ENCODE assay signal across 29 mouse cellular contexts in the genomic region with DNA sequence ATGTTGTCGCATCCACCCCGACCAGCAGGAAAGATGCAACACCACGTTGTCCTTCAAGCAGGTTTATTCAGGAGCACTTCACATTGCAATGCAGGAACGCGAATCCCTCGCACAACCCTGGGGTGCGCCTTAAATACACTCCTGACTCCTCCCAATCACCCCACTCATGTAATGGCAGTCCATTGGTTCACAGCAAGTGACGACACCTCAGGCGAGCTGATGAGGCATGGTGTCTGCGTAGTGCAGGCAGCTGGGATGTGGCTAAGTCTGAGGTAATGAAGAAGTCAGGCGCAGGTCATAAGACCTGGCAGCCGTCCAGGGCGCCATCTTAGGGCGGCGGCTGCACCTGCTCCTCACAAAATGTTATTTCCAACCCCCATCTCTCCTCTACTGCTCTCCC.
A peak's percentile ranks its signal among the peaks of the same experiment; 100 is the strongest.
DNase-seq lines count a peak whose midpoint lies in the region; ATAC-seq and TF ChIP-seq lines count a peak whose summit lies in the region.
"Had no signal": no experiment of that assay in that cellular context is flagged by ENCODE, and none has a peak within 500 bp of the region (broad histone marks: within the 10 kb centered on the region; RNA-seq: fewer than 3 reads in every experiment).

No protein-coding gene starts in this region.

- H3K36me3 ChIP-seq in ES-E14 (ENCODE audit: control insufficient read depth, insufficient read depth, low read length, poor library complexity, severe bottlenecking) = no peaks in the 10 kb centered on the region
- no peaks in the 10 kb centered on the region for H3K36me3 ChIP-seq in midbrain, embryonic 10.5 days
- no peaks in the 10 kb centered on the region for H3K36me3 ChIP-seq in stomach, postnatal 0 days (ENCODE audit: control insufficient read depth, insufficient read depth, low read length)
- H3K36me3 ChIP-seq: embryonic facial prominence, embryonic 10.5 days; embryonic facial prominence, embryonic 13.5 days; forebrain, embryonic 12.5 days; forebrain, embryonic 15.5 days; heart, embryonic 12.5 days; heart, embryonic 15.5 days; hindbrain, embryonic 10.5 days; hindbrain, embryonic 15.5 days had no signal

- no peak overlapping the region for H3K4me3 ChIP-seq in ES-E14 (ENCODE audit: insufficient read depth in 1 of 2, low read depth in 1 of 2, low read length in 2 of 2, poor library complexity in 1 of 2, severe bottlenecking in 1 of 2)
- H3K4me3 ChIP-seq in midbrain, embryonic 10.5 days = no peak overlapping the region
- H3K4me3 ChIP-seq in stomach, postnatal 0 days (ENCODE audit: low read depth, low read length) = no peak overlapping the region
- H3K4me3 ChIP-seq: embryonic facial prominence, embryonic 10.5 days; embryonic facial prominence, embryonic 13.5 days; erythroblast, embryonic 14.5 days; forebrain, embryonic 12.5 days; forebrain, embryonic 15.5 days; heart, embryonic 12.5 days; heart, embryonic 15.5 days; hindbrain, embryonic 10.5 days; hindbrain, embryonic 15.5 days had no signal

- no peaks in the 10 kb centered on the region for H3K4me1 ChIP-seq in ES-E14 (ENCODE audit: control insufficient read depth in 2 of 2, insufficient read depth in 2 of 2, low read length in 2 of 2, poor library complexity in 1 of 2)
- no peaks in the 10 kb centered on the region for H3K4me1 ChIP-seq in midbrain, embryonic 10.5 days
- no peaks in the 10 kb centered on the region for H3K4me1 ChIP-seq in stomach, postnatal 0 days (replicated peaks; ENCODE audit: control insufficient read depth, insufficient read depth)
- H3K4me1 ChIP-seq: embryonic facial prominence, embryonic 10.5 days; embryonic facial prominence, embryonic 13.5 days; forebrain, embryonic 12.5 days; forebrain, embryonic 15.5 days; heart, embryonic 12.5 days; heart, embryonic 15.5 days; hindbrain, embryonic 10.5 days; hindbrain, embryonic 15.5 days had no signal

- peak; percentile 2 for DNase-seq in left cerebral cortex, postnatal 4 days
- no peak for DNase-seq in left cerebral cortex, postnatal 36 days (ENCODE audit: low spot score in 2 of 2)
- DNase-seq in ES-E14 (ENCODE audit: low read depth, low spot score) = peak; percentile 7
- DNase-seq in ZHBTc4 (ENCODE audit: low read depth, low spot score) = peak; percentile 75
- DNase-seq in midbrain, embryonic 10.5 days (ENCODE audit: low spot score) = no peak
- no peak for DNase-seq in stomach, postnatal 0 days (ENCODE audit: low spot score)
- no peak for DNase-seq in cerebellum, adult 9-10 months
- DNase-seq: adrenal gland, adult 8-10 months; adrenal gland, postnatal 25 days; cerebellum, adult 11-12 months; cerebellum, adult 9-11 months; cerebellum, postnatal 36 days; embryo, embryonic 11 days; gastrocnemius, postnatal 25 days; heart, adult 18-20 months; heart, postnatal 10 days; heart, postnatal 36 days; kidney, adult 11 months had no signal

- no peaks in the 10 kb centered on the region for H3K9me3 ChIP-seq in ES-E14 (ENCODE audit: control insufficient read depth, insufficient read depth, low read depth, low read length)
- no peaks in the 10 kb centered on the region for H3K9me3 ChIP-seq in midbrain, embryonic 10.5 days (replicated peaks)
- no peaks in the 10 kb centered on the region for H3K9me3 ChIP-seq in stomach, postnatal 0 days (ENCODE audit: control insufficient read depth, low read length)
- H3K9me3 ChIP-seq: embryonic facial prominence, embryonic 10.5 days; forebrain, embryonic 12.5 days; forebrain, embryonic 15.5 days; heart, embryonic 15.5 days; hindbrain, embryonic 10.5 days; hindbrain, embryonic 15.5 days had no signal

- H3K4me2 ChIP-seq in stomach, postnatal 0 days (replicated peaks; ENCODE audit: low read depth) = no peak overlapping the region
- H3K4me2 ChIP-seq: embryonic facial prominence, embryonic 13.5 days; forebrain, embryonic 12.5 days; forebrain, embryonic 15.5 days; heart, embryonic 12.5 days; heart, embryonic 15.5 days; hindbrain, embryonic 15.5 days had no signal

- intact Hi-C loops in left cerebral cortex, postnatal 4 days (cut with DNase I) = no loop called here
- intact Hi-C loops in left cerebral cortex, postnatal 36 days (cut with DNase I) = no loop called here

- TF ChIP-seq CTCF in stomach, postnatal 0 days (IDR thresholded peaks at IDR 0.05; ENCODE audit: low read depth) = no peak

- WGBS in midbrain, embryonic 10.5 days = 90% methylated on average over 15 of the region's 15 CpGs
- WGBS in stomach, postnatal 0 days = 89% methylated on average over 15 of the region's 15 CpGs

- in situ Hi-C loops in ES-E14 (cut with MboI; ENCODE audit: low sequenced_read_pairs in 2 of 2, unreplicated experiment in 2 of 2) = no loop called here

- no peak overlapping the region for H3K9ac ChIP-seq in ES-E14 (ENCODE audit: insufficient read depth, low read depth, low read length, poor library complexity, severe bottlenecking)
- H3K9ac ChIP-seq in stomach, postnatal 0 days (ENCODE audit: low read length) = no peak overlapping the region
- H3K9ac ChIP-seq: embryonic facial prominence, embryonic 13.5 days; forebrain, embryonic 12.5 days; forebrain, embryonic 15.5 days; heart, embryonic 12.5 days; heart, embryonic 15.5 days; hindbrain, embryonic 15.5 days had no signal

- no peak overlapping the region for H3K27ac ChIP-seq in ES-E14 (ENCODE audit: insufficient read depth, low read depth, low read length, poor library complexity, severe bottlenecking)
- H3K27ac ChIP-seq in midbrain, embryonic 10.5 days (replicated peaks) = no peak overlapping the region
- H3K27ac ChIP-seq in stomach, postnatal 0 days (replicated peaks) = no peak overlapping the region
- H3K27ac ChIP-seq: embryonic facial prominence, embryonic 10.5 days; embryonic facial prominence, embryonic 13.5 days; forebrain, embryonic 12.5 days; forebrain, embryonic 15.5 days; heart, embryonic 15.5 days; hindbrain, embryonic 10.5 days; hindbrain, embryonic 15.5 days had no signal

- H3K27me3 ChIP-seq in midbrain, embryonic 10.5 days (ENCODE audit: low read depth, poor library complexity, severe bottlenecking) = no peaks in the 10 kb centered on the region
- H3K27me3 ChIP-seq in stomach, postnatal 0 days (ENCODE audit: control insufficient read depth, insufficient read depth, low read length) = no peaks in the 10 kb centered on the region
- H3K27me3 ChIP-seq: embryonic facial prominence, embryonic 13.5 days; forebrain, embryonic 12.5 days; forebrain, embryonic 15.5 days; heart, embryonic 12.5 days; heart, embryonic 15.5 days; hindbrain, embryonic 15.5 days; Patski had no signal

- TF ChIP-seq EP300 in stomach, postnatal 0 days (optimal IDR thresholded peaks at IDR 0.05) = no peak

- ATAC-seq in stomach, postnatal 0 days (ENCODE audit: low FRiP score, low TSS enrichment) = no peak
- ATAC-seq: activated CD4-positive, CD25-positive, alpha-beta regulatory T cell, adult 4 months; forebrain, embryonic 15.5 days; Patski had no signal

TF ChIP-seq in ES-E14, 5 proteins besides CTCF, POLR2A, EP300 and RAD21:
- TF ChIP-seq ZC3H11A (IDR thresholded peaks at IDR 0.05; ENCODE audit: borderline replicate concordance, low read depth, low read length) (no peak), HCFC1 (IDR thresholded peaks at IDR 0.05; ENCODE audit: borderline replicate concordance, insufficient read depth, low read length) (no peak)

Comparison
In these comparisons a context has a peak if more than half of its experiments do, and no peak if none do; other contexts are left out.
1. DNase-seq: peak in left cerebral cortex, postnatal 4 days (single experiment), ES-E14 (single experiment) and ZHBTc4 (single experiment); none in left cerebral cortex, postnatal 36 days (0 of 2), midbrain, embryonic 10.5 days (single experiment), stomach, postnatal 0 days (single experiment) and cerebellum, adult 9-10 months (single experiment).